Mouse (Mus musculus) T-helper 1 cell (primary cell): ENCODE data around the gene Olfr541.
"Not testable (repeated sequence)": the region's sequence is repeated elsewhere in the genome, so short reads cannot be mapped to it uniquely, and the experiment has no call there.

ENCODE experiments used
- in situ Hi-C: fragments of 300-600 bp; cut with MboI, MseI; formaldehyde crosslinking; loops from one replicate; pipeline ENCODE4 v1.15.1; 2025; ENCODE audit warnings: high pct_unique_total_duplicates

Gene Olfr541

DNA sequence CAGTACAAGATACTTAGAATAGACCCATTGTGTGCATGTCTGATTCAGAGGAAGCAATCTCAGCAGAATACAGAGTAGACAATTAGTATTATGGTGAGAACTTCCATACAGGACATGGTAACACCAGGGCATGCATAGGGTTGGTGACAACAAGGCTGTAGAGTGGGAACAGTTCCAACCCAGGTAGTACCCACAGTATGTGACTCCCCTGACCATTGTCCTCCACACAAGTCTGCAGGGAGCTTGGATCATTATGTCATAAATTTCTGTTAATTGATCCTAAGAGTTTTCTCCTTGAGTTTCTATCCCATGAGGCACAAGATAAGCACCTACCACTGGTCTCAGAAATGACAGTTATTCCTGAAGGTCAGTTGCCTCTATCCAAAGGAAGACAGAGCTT is at the start of gene Olfr541:
Gene Olfr541, plus strand, starts transcription at position 301 of the 400 bp plus-strand sequence.
- in situ Hi-C loops, result no loop called here

DNA sequence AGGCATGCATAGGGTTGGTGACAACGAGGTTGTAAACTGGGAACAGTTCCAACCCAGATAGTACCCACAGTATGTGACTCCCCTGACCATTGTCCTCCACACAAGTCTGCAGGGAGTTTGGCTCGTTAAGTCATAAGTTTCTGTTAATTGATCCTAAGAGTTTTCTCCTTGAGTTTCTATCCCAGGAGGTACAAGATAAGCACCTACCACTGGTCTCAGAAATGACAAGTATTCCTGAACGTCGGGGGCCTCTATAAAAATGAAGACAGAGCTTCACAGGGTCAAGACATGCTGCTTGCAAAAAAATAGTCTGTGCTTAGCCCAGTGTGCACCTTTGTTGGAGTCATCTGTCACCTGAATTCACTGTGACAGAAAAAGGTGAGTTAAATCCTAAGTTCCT is 37.4 kb upstream of the Olfr541 start, which contains the start of gene Olfr539:
Gene Olfr539, plus strand, starts transcription at position 301 of the 400 bp plus-strand sequence.
- in situ Hi-C loops, result no loop called here

DNA sequence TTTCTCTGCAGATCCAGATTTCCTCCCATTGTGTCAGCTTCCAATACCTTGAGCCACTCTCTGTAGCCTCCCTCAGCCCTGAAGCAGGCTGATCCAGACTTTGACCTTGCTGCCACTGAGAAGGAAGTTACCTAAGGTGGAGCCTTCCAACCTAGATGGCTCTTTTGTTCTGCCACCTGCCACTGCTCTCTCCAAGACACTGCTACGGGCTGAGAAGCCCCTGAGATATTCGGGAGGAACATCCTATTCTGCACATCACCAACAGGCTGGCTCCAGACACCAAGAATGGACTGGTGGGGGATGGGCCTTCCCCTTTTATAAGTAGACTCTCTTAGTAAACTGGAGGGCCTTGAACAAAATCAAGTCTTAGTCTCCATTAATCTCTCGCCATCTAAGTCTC is 26.4 kb upstream of the Olfr541 start:
- in situ Hi-C loops, result not testable (repeated sequence)

DNA sequence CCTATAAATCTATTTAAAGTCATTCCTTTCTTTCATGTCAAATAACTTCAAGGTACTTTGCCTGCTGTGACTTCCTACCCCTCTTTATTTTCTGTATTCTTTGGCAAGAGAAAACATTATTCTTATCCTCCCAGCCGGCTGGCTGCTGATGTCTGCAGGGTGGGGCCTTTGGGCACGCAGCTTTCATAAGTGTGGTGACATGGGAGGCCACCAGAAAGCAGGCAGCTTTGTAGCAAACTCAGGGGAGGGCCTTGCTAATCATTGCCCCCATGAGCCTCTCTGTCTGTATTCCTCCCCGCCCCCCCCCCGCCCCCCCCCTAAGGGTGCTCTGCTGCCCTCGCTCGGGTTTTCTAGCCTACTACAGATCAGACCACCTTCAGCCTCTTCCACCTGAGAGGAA is 21.2 kb upstream of the Olfr541 start:
- in situ Hi-C loops, result no loop called here

DNA sequence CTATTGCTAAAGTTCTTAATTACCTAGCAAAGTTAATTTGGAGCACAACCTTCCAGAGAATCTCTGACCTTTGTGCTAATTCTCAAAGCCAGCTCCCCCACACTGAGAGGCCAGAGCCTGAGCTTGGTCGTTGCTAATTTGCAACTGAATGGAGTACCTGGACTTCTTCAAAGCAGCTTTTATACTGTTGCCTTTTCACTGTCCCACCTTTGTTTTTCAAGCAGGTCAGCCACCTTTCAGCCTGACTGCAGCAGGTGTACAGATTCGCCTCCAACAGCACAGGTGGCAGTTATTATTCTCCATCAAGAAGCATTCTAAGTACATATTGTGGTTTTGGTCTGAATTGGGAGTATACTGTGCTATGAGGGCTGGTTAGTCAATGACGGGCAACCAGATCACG is 17.5 kb upstream of the Olfr541 start:
- in situ Hi-C loops, result not testable (repeated sequence)

DNA sequence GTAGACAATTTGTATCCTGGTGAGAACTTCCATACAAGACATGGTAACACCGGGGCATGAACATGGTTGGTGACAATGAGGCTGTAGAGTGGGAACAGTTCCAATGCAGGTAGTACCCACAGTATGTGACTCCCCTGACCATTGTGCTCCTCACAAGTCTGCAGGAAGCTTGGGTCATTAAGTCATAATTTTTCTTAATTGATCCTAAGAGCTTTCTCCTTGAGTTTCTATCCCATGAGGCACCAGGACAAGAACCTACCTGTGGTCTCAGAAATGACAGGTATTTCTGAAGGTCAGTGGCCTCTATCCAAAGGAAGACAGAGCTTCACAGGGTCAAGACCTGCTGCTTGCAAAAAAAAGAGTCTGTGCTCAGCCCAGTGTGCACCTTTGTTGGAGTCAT is 15.4 kb upstream of the Olfr541 start, which contains the start of gene Olfr45:
Gene Olfr45, plus strand, starts transcription at position 301 of the 400 bp plus-strand sequence.
- in situ Hi-C loops, result no loop called here

DNA sequence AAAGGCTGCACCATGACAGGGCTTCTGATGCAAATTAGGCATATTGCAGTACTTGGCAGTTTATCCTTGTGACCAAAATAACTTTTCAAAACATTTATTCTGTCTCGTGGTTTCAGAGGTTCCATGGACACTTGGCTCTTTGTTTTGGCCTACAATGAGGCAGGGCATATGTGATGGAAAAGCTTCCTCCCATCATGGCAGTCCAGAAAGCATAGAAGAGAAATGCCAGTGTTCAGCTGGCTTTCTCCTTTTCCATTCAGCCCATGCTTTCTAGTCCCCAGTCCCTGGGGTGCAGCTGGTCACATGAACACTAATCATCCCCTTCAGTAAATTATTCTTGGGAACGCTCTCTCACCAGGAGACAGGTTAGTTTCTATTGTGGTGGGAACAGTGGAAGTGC is 9.3 kb downstream of the Olfr541 start:
- in situ Hi-C loops, result no loop called here

DNA sequence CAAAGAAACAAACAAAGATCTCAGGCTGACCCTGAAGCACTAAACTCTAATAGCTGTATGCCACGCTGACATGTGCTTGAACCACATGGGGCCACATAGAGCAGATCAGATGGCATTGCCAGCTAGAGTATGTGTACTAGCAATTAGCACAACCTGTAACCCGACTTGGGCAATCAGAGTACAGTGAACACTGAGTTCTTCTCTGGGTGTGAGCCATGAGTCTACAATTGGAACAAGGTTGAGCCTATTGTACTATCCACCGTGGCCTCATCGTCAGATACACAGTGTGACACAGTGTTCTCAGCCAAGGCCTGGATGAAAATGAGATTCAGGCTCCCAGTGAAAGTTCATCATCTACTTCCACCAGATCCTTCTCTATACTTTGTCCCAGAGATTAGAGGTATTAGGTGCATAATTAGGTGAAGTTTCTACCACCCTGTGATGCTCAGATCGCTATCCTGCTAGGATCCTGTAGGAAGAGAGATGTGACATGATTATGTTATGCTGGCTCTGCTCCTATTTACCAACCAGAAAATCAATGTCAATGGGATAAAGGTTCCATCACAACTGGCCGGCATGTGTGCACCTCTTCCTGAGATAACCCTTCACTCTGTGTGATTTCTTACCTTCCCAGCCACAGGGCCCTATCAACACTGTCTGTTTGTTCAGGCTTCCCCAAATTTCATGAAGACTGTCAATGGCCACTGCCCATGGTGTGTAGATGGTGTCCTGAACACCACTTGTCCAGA is 10.6 kb downstream of the Olfr541 start:
- in situ Hi-C loops, result no loop called here

DNA sequence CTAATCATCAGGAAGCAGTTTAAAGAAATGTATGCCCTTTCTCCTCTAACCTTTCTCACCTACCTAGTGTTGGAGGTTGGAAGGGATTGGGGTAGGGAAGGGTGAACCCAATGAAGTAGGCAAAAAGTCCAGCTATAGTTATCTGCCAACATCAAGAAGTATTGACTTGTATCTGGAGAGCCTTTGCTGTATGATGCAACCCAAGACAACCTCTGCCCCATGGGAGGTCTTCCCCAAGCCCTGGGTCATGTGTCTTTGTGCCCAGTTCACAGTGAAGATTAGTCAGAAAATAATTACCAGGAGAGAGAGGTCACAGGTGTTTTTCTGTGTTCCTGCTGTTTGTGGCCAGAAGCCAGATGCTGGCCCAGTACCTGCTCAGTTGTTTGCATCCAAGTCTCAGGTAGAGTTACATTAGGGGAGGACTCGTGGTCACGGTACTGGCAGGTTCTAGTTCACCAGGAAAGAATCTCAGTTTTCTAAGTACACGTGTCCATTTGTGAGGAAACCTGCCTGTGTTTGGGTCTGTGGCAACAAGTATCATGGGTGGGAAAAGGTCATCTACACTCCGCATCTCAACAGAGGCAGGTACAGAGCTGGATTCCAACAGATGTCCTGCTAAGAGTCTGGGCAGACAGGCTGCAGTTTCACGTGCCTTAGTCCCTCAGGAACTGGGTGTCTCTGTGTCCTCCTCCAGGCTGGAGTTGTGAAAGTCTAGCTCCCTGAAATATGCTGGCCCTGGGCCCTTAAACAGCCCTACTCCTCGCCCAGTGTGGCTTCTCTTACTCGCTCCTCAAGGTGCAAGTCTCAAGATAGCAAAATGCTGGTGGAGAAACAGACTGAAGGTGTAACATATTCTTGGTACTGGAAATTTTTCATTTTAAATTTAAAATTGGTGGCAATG is 20.3 kb downstream of the Olfr541 start:
- in situ Hi-C loops, result no loop called here

DNA sequence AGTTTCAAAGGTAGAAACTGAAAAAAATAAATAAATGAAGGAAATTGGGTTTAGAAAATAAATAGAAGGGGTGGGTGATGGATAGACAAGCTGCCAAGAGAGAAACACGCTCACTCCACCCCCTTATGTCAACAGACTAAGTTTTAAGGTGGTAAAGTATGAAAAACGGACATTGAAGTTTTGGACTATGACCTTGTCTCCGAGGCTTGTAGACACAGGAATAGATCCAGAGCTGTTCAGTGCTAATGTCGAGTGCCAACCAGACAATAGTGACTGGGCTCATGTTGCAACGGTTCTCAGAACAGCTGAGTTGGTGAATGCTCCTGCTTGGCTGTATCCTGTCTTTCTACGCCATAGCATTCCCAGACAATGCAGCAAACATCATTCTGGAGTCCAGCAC is 24.0 kb downstream of the Olfr541 start:
- in situ Hi-C loops, result no loop called here

DNA sequence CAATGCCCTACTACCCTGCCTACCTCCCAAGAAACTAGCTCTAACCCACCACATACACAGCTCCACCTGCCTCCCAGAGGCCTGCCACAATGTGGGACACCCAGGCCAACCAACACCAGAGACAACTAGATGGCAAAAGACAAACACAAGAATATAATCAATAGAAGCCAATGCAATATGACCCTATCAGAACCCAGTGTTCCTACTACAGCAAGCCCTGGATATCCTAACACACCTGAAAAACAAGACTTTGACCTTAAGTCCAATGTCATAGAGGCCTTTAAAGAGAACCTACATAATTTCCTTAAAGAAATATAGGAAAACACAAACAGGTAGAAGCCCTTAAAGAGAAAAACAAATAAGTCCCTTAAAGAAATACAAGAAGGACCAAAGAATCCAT is 28.5 kb downstream of the Olfr541 start:
- in situ Hi-C loops, result no loop called here

DNA sequence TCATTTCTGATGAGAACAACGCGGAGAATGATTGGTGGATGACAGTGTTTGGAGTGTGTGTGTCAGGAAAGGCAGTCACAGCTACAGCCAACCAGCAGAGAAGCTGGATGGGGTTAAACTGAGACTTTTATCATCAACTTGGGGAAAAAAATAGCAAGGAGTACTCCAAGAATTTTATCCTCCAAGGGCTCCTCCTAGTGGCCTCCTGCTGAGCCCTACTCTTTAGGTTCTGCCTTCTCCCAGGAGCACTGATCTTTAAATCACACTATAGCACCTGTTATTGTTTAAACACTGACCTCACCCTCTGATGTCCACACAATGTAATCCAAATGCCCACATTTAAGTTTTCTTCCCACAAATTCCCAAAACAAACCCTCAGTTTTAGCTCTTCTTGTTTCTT is 36.1 kb downstream of the Olfr541 start:
- in situ Hi-C loops, result no loop called here

DNA sequence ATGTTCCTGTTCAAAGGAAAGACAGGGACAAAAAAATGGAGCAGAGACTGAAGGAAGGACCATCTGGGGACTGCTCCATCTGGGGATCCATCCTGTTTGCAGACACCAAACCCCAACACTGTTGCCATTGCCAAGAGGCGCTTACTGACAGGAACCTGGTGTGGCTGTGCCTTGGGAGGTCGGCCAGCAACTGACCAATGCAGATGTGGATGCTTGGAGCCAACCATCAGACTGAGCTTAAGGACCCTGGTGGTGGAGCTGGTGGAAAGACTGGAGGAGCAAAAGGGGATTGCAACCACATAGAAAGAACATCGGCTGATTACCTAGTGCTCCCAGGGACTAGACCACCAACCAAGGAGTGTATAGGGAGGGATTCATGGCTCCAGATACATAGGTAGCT is 50.3 kb downstream of the Olfr541 start:
- in situ Hi-C loops, result no loop called here

DNA sequence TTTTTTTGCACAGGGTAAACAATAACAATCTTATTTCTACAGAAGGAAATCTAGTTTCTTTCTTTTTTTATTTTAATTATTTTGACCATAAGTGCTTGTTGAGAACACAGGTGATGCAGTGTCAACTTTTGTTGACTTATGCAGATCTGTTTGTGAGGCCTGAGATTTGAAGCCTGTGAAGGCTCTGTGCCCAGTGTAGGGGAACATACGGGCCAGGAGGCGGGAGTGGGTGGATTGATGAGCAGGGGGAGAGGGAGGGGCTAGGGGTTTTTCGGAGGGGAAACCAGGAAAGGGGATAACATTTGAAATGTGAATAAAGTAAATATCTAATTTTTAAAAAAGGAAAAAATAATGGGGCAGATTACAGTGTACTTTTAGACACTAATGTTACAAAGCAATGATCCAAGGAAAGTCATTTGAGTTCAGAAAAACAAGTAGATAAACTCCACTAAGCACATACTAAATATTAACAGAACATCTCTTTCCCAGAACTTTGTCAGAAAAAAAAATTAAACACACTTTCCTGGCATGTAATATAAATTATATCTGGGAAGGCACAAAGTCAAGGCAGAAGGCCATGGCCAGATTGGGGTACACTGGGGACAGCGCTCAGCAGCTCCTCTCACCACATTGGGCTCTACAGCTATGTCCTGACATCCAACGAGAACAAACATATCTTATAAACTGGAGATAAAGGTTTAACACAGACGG is 51.2 kb downstream of the Olfr541 start:
- in situ Hi-C loops, result no loop called here

DNA sequence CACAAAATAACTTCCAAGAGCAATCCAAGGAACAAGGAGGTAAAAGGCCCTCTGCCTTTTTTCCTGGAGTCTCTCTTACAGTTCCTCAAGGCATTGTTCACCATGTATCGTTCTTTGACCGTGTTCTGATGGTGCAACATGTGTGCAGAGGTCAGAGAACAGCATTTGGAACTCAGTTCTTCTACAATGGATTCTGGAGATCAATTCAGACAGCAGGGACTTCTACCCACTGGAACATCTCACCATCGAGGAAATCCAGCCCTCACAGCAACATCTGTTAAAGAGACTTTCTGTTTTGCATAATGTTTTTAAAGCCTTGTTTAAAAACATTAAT is 51.7 kb downstream of the Olfr541 start:
- in situ Hi-C loops, result no loop called here

DNA sequence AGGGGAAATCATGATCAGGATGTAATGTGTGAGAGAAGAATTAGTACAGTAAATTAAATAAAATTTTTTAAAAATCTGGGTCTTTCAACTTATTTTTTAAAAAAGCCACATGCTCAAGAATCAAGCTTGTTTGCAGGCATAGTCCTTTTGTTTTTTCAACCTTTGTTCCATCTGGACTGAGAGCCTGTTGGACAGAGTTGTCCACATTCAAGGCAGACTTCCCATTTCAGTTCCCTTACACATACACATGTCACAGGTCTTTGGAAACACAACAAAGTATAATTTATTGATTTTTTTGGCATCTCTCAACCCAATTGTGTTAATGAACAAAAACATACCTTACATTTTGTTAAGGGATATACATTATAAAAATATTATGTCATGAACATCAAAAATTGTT is 57.5 kb downstream of the Olfr541 start:
- in situ Hi-C loops, result no loop called here
